Mouse (Mus musculus) thymus, adult 18-20 months (tissue): ENCODE results near the gene Phf21a.
"Not testable (repeated sequence)": the region's sequence is repeated elsewhere in the genome, so short reads cannot be mapped to it uniquely, and the experiment has no call there.

Experiments used
- DNase-seq, 2 experiments: peaks; one replicate each; pipeline ENCODE4 v3.0.0; 2022; ENCODE audit warnings: mixed read lengths in 2 of 2

Gene Phf21a

GRCm38 (mm10) chr2:92085721-92086120, 7.2 kb upstream of the Phf21a start:
- DNase-seq, result no peak

- DNase-seq, result no peak
Measured at GRCm38 (mm10) chr2:92087065-92087464, 5.9 kb upstream of the Phf21a start.

DNA sequence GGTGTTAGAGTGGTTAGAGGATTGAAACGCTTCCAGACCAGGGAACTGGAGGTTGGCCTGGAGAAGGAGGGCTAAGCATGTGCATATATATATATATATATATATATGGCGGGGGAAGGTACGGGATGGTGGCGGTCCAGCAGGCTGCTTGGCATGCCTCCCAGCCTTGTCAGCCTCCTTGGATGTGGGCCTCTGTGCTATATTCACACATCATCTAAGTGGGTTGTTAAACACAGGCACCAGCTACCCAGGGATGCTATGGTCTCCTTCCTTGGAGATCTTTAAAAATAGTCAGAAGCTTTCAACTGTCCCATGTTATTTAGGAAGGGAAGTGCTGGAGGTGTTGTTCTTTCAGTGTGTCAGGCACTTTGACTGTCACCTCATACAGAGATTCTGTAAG, 3.1 kb upstream of the Phf21a start:
- DNase-seq, result no peak

DNA sequence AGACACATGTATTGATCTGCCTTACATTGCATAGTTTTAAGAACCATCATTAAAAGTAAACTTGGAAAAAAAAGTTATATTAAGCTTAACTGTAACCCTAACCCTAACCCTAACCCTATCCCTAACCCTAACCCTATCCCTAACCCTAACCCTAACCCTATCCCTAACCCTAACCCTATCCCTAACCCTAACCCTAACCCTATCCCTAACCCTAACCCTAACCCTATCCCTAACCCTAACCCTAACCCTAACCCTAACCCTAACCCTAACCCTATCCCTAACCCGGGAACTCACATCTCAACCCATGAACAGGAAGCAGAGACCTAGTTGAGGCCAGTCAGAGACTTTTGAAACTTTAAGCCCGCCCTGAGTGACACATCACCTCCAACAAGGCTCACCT, 586 bp downstream of the Phf21a start:
- DNase-seq, result not testable (repeated sequence)

GRCm38 (mm10) chr2:92094078-92094477, 1.2 kb downstream of the Phf21a start:
- DNase-seq, result no peak

DNA sequence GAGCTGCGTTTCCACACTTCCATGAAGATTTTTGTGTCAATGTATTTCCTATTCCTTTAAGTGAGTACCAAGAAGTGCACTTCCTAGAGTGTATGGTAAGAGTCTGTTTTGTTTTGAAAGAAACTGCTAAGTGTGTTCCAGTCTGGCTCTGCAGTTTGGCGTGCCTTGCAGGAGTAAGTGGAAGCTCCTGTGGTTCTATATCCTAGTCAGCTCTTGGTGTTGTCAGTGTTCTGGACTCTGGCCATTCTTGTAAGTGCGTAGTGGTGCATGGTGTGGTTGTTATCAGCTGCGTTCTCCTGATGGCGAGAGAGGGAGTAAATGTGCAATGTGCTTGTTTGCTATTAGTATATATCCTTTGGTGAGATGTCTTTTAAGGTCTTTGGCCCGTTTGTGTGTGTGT, 7.9 kb downstream of the Phf21a start:
- no peak for DNase-seq

- DNase-seq, result no peak
Measured at GRCm38 (mm10) chr2:92124523-92124922, 31.6 kb downstream of the Phf21a start.

- no peak for DNase-seq
Measured at GRCm38 (mm10) chr2:92125330-92125729, 32.4 kb downstream of the Phf21a start.

- no peak for DNase-seq
Measured at GRCm38 (mm10) chr2:92130071-92130470, 37.2 kb downstream of the Phf21a start.

GRCm38 (mm10) chr2:92138736-92139135, 45.8 kb downstream of the Phf21a start:
- no peak for DNase-seq

DNA sequence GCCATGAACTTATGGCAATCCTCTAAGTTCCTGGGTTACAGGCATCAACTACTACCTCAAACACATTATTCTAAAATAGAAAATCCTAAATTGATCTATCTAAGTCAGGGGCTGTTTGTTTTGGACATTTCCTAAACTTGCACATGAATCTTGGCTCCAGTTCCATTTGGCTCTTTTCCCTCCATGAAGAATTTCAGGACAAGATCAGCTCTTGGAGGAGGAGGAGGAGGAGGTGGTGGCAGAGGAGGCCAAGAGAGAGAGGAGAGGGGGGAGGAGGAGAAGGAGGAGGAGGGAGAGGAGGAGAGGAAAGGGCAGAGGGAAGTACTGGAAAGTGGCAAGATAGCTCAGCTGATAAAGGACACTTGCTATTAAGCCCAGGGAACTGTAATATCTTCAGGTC, 46.4 kb downstream of the Phf21a start:
- DNase-seq, result no peak

DNA sequence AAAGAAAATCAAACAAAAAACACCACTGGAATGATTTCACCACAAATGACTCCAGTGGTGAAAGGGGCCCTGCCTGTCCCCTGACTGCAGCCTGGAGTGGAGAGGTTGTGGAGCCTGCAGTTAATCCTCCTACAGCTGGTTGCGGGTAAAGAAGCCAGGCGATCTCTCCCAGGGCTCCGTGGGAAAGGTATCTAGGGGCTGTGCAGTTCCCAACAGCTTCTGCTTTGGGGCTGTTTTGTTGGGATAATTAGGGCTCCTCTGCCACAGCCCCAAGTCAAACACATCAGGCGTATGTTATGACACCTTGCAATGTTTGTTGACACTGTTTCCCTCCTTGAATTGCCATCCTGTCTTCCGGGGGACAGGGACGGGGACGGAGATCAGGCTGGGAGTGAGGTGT, 47.5 kb downstream of the Phf21a start:
- DNase-seq, result no peak

- no peak for DNase-seq
Measured at GRCm38 (mm10) chr2:92141073-92141472, 48.2 kb downstream of the Phf21a start.

GRCm38 (mm10) chr2:92143932-92144331, 51.0 kb downstream of the Phf21a start:
- DNase-seq, result no peak

- DNase-seq, result not testable (repeated sequence)
Measured at GRCm38 (mm10) chr2:92147925-92148750, 55.2 kb downstream of the Phf21a start.

- no peak for DNase-seq
Measured at GRCm38 (mm10) chr2:92164291-92164690, 71.4 kb downstream of the Phf21a start.

DNA sequence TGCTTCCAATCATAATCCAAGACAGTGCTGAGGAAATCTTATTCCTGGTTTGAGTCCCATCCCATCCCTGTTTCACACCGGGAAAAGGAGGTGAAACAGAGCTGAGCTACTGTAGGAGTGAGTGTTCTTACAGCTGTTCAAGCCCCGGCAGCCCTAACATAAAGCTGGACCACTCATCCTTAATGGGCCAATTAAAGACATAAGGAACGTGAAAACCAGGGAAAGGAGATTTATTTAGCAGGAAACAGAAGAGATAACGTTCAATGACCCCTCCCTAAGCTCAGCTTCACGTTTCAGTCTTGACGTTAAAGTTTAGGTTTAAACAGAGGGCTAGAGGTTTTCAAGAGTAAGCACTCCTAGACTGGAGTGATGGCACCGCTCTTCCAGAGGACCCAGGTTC, 74.0 kb downstream of the Phf21a start:
- DNase-seq, result no peak

DNA sequence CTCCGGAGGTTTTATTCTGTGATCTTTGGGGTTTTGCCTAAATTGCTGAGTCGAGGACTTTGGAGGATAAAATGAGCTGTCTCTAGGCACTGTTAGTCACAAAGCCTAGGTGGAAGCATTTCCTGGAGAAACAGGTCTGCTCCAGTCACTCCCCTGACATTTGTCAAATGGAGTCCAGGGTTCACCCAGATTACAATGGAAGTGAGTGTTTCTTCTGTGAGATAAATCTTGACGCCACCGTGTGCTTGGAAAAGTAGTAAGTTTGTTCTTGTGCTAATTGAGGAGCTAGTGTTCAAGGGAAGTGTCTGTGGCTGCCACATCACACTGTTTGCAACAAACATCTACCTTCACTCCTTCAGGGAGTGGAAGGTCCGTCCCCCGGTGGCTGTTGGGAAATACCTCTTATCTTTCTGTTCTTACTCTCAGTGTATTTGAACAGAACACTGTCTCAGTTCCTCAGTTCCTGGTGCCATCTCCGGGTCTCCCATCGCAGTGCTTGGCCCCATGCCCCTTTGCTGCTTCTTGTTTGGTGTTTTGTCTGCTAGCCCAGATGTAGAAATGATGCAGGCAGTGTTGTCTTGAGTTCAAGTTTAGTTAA, 78.2 kb downstream of the Phf21a start:
- DNase-seq, result no peak

- no peak for DNase-seq
Measured at GRCm38 (mm10) chr2:92172300-92172699, 79.4 kb downstream of the Phf21a start.

GRCm38 (mm10) chr2:92173186-92173585, 80.3 kb downstream of the Phf21a start:
- DNase-seq, result no peak

- no peak for DNase-seq
Measured at GRCm38 (mm10) chr2:92174265-92174664, 81.3 kb downstream of the Phf21a start.

GRCm38 (mm10) chr2:92175002-92175401, 82.1 kb downstream of the Phf21a start:
- DNase-seq, result no peak

- DNase-seq, result no peak
Measured at GRCm38 (mm10) chr2:92176292-92176691, 83.4 kb downstream of the Phf21a start.

DNA sequence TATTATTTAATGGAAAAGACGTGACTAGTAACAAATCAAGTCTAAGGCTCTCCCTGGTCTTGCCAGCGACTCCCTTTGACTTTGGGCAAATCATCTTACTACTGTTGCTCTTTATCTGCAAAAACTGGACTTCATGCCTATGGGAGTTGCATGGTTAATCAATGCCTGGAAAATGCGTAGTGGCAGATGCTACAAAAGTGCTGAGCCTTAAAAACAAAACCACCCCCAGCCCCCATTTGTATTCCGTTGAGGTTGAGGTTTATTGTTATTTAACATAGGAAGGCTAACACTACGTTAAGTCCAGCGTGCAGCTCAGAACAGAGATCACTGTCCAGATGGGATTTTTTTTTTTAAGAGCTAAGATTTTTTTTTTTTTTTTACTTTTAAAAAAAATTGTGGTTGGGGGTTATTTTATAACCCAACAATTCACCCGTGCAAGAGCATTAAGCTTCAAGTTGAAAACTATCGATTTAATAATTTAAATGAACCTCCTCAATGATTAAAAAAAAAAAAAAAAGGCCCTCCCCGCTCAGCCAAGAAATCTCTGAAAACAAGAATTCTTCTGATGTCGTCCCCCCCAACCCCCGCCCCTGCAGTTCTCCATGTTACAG, 89.3 kb downstream of the Phf21a start:
- no peak for DNase-seq
